Mouse (Mus musculus) CH12.LX (cell line): ENCODE data around the gene Tmem110. TPM values are rescaled to one million over a fixed set of nuclear protein-coding genes. Genes with fewer than 3 reads are reported as not detected.

Source experiments
- DNase-seq: peaks from one replicate; pipeline ENCODE4 v3.0.0-alpha.2; 2013; ENCODE audit errors: extremely low read depth
- H3K27ac ChIP-seq: 2 replicates; pipeline ENCODE4 v1.5.1; 2012; ENCODE audit warnings: low read depth, mild to moderate bottlenecking, control low read depth, moderate library complexity; ENCODE audit not compliant: insufficient read depth
- H3K27me3 ChIP-seq: replicated peaks from 2 replicates; pipeline ENCODE3; 2012; ENCODE audit warnings: inconsistent platforms
- H3K36me3 ChIP-seq, 2 experiments: replicated peaks in 1 of 2; 2 replicates each; pipeline versions ENCODE3 to v1.6.1; 2012; ENCODE audit warnings: inconsistent platforms in 1 of 2, low read length in 1 of 2, mild to moderate bottlenecking in 1 of 2, mixed read lengths in 1 of 2, moderate library complexity in 1 of 2; ENCODE audit not compliant: control insufficient read depth in 1 of 2, insufficient read depth in 1 of 2
- H3K4me1 ChIP-seq, 2 experiments: 2 replicates each; pipeline ENCODE4 v1.6.1; 2012; ENCODE audit warnings: inconsistent platforms in 1 of 2, moderate library complexity in 1 of 2; ENCODE audit not compliant: insufficient read depth in 2 of 2, control insufficient read depth in 1 of 2
- H3K4me2 ChIP-seq: 2 replicates; pipeline ENCODE4 v1.6.1; 2012; ENCODE audit warnings: low read depth, mild to moderate bottlenecking, control low read depth; ENCODE audit not compliant: poor library complexity, insufficient read depth, severe bottlenecking
- H3K4me3 ChIP-seq, 3 experiments: fragments of 150-350 bp in 1 of 3; sonication (generic) in 1 of 3; replicated peaks in 1 of 3; 2 replicates each; pipeline versions ENCODE3 to v1.5.1; 2011 to 2012; ENCODE audit warnings: low read depth in 2 of 3, low read length in 2 of 3, mild to moderate bottlenecking in 2 of 3, moderate library complexity in 2 of 3, control low read depth in 1 of 3, improper control_type of control experiment in 1 of 3, inconsistent platforms in 1 of 3, mixed read lengths in 1 of 3; ENCODE audit not compliant: poor library complexity in 1 of 3
- H3K79me2 ChIP-seq: replicated peaks from 2 replicates; pipeline ENCODE4 v1.6.1; 2012; ENCODE audit warnings: mild to moderate bottlenecking, moderate library complexity; ENCODE audit not compliant: control insufficient read depth, poor library complexity, insufficient read depth, severe bottlenecking; ENCODE audit errors: extremely low read depth
- H3K9ac ChIP-seq: 2 replicates; pipeline ENCODE4 v1.6.1; 2012; ENCODE audit warnings: low read depth, mild to moderate bottlenecking, control low read depth, moderate library complexity; ENCODE audit not compliant: insufficient read depth
- H3K9me3 ChIP-seq: replicated peaks from 2 replicates; pipeline ENCODE3; 2012; ENCODE audit warnings: low read length, inconsistent platforms, mixed read lengths
- BHLHE40 ChIP-seq: IDR thresholded peaks from 2 replicates; pipeline ENCODE4 v1.6.1; 2011; ENCODE audit warnings: mild to moderate bottlenecking, low read depth, low read length, improper control_type of control experiment
- CHD1 ChIP-seq: IDR thresholded peaks from 2 replicates; pipeline ENCODE4 v1.6.1; 2012; ENCODE audit warnings: low read depth, low read length, improper control_type of control experiment, inconsistent platforms
- CHD2 ChIP-seq: IDR thresholded peaks from 2 replicates; pipeline ENCODE4 v1.6.1; 2011; ENCODE audit warnings: low read length, improper control_type of control experiment
- ELF1 ChIP-seq: IDR thresholded peaks from 2 replicates; pipeline ENCODE4 v1.6.1; 2014; ENCODE audit warnings: low read depth, mild to moderate bottlenecking, inconsistent platforms, low read length, improper control_type of control experiment
- EP300 ChIP-seq: IDR thresholded peaks from 2 replicates; pipeline ENCODE4 v1.6.1; 2011; ENCODE audit warnings: low read length, improper control_type of control experiment
- ETS1 ChIP-seq: conservative IDR thresholded peaks from 2 replicates; pipeline ENCODE4 v1.6.1; 2012; ENCODE audit warnings: low read depth, mild to moderate bottlenecking, inconsistent platforms, low read length, improper control_type of control experiment, moderate library complexity
- HCFC1 ChIP-seq: IDR thresholded peaks from 2 replicates; pipeline ENCODE4 v1.6.1; 2012; ENCODE audit warnings: low read depth, mild to moderate bottlenecking, inconsistent platforms, low read length, improper control_type of control experiment
- IRF4 ChIP-seq: IDR thresholded peaks from 2 replicates; pipeline ENCODE4 v1.6.1; 2014; ENCODE audit warnings: low read depth, mild to moderate bottlenecking, inconsistent platforms, low read length, improper control_type of control experiment
- MAX ChIP-seq: IDR thresholded peaks from 2 replicates; pipeline ENCODE4 v1.6.1; 2011; ENCODE audit warnings: low read length, improper control_type of control experiment
- MXI1 ChIP-seq: IDR thresholded peaks from 2 replicates; pipeline ENCODE4 v1.6.1; 2011; ENCODE audit warnings: mild to moderate bottlenecking, low read depth, low read length, improper control_type of control experiment
- MYC ChIP-seq: IDR thresholded peaks from 2 replicates; pipeline ENCODE4 v1.6.1; 2011; ENCODE audit warnings: low read depth, mild to moderate bottlenecking, improper control_type of control experiment, low read length
- NRF1 ChIP-seq: IDR thresholded peaks from 2 replicates; pipeline ENCODE4 v1.6.1; 2014; ENCODE audit warnings: low read depth, mild to moderate bottlenecking, inconsistent platforms, low read length, improper control_type of control experiment, moderate library complexity
- PAX5 ChIP-seq: IDR thresholded peaks from 2 replicates; pipeline ENCODE4 v1.6.1; 2012; ENCODE audit warnings: low read length, inconsistent platforms, mixed read lengths
- POLR2A ChIP-seq: IDR thresholded peaks from 2 replicates; pipeline ENCODE4 v1.6.1; 2011; ENCODE audit warnings: low read depth, mild to moderate bottlenecking, improper control_type of control experiment, low read length
- RAD21 ChIP-seq: IDR thresholded peaks from 2 replicates; pipeline ENCODE4 v1.6.1; 2011; ENCODE audit warnings: low read depth, mild to moderate bottlenecking, low read length, improper control_type of control experiment, moderate library complexity
- RCOR1 ChIP-seq: conservative IDR thresholded peaks from 2 replicates; pipeline ENCODE4 v1.6.1; 2012; ENCODE audit warnings: low read depth, mild to moderate bottlenecking, inconsistent platforms, low read length, improper control_type of control experiment
- UBTF ChIP-seq: IDR thresholded peaks from 2 replicates; pipeline ENCODE4 v1.6.1; 2012; ENCODE audit warnings: low read depth, mild to moderate bottlenecking, inconsistent platforms, low read length, improper control_type of control experiment, moderate library complexity
- ZC3H11A ChIP-seq: IDR thresholded peaks from 2 replicates; pipeline ENCODE4 v1.6.1; 2012; ENCODE audit warnings: low read depth, mild to moderate bottlenecking, inconsistent platforms, low read length, improper control_type of control experiment
- ZKSCAN1 ChIP-seq: IDR thresholded peaks from 2 replicates; pipeline ENCODE4 v1.6.1; 2012; ENCODE audit warnings: low read depth, inconsistent platforms, low read length, improper control_type of control experiment, borderline replicate concordance
- ZMIZ1 ChIP-seq: IDR thresholded peaks from 2 replicates; pipeline ENCODE4 v1.6.1; 2012; ENCODE audit warnings: low read depth, mild to moderate bottlenecking, inconsistent platforms, low read length, improper control_type of control experiment
- dilution Hi-C: fragments of 300-500 bp; cut with MboI; formaldehyde crosslinking; loops from 2 replicates; pipeline ENCODE4 v1.14.3; 2020; ENCODE audit warnings: low sequenced_read_pairs; ENCODE audit not compliant: extremely low pct_unique_long_range_greater_than_20kb, extremely low pct_ligation_motif_present
- in situ Hi-C: fragments of 300-500 bp; cut with MboI; formaldehyde crosslinking; loops from 3 replicates; pipeline ENCODE4 v1.14.3; 2019; ENCODE audit warnings: low sequenced_read_pairs, low pct_ligation_motif_present, low pct_unique_long_range_greater_than_20kb, mixed read lengths
- polyA plus RNA-seq: library from polyadenylated mRNA; unstranded; fragments of >175 nt; gene quantifications from 2 replicates; pipeline ENCODE4 v1.2.1, GENCODE M21; 2012; ENCODE audit warnings: low read depth; ENCODE audit not compliant: insufficient read length
- total RNA-seq, 2 experiments: library from RNA; depleted of rRNA; stranded (reverse); fragments of 300-350 nt in 1 of 2; fragments of >200 nt in 1 of 2; gene quantifications; 2 replicates each; pipeline ENCODE4 v1.2.3; 2012 to 2014

Tmem110 gene
- total and polyA plus RNA-seq, 3 experiments = 10.3 to 26.2 (median 19.4) TPM

GRCm38 (mm10) chr14:30885298-30885697 is 59.9 kb downstream of the Tmem110 start:
- DNase-seq = no peak
- H3K27ac ChIP-seq = no peak overlapping the region
- H3K79me2 ChIP-seq = no peaks in the 10 kb centered on the region
- TF ChIP-seq ZC3H11A = no peak
- TF ChIP-seq RAD21 = no peak
- no peak for TF ChIP-seq CHD2
- no peak for TF ChIP-seq RCOR1
- no peak for TF ChIP-seq ZMIZ1
- no peak for TF ChIP-seq HCFC1
- no peak for TF ChIP-seq UBTF
- TF ChIP-seq POLR2A = no peak
- no peak for TF ChIP-seq ZKSCAN1
- no peak for TF ChIP-seq ETS1
- TF ChIP-seq MYC = no peak
- TF ChIP-seq EP300 = no peak
- no peak for TF ChIP-seq MXI1
- TF ChIP-seq ELF1 = no peak
- no peak for TF ChIP-seq BHLHE40
- TF ChIP-seq IRF4 = no peak
- no peak for TF ChIP-seq MAX
- no peak for TF ChIP-seq CHD1
- TF ChIP-seq PAX5 = no peak
- TF ChIP-seq NRF1 = no peak
- H3K27me3 ChIP-seq = peaks cover 20% of the 10 kb centered on the region
- peaks cover 4 to 7% of the 10 kb centered on the region in 2 experiments; a peak in 2 of 4 replicates for H3K4me1 ChIP-seq
- no peak overlapping the region for H3K4me3 ChIP-seq
- H3K4me2 ChIP-seq = no peak overlapping the region
- in situ Hi-C loops = no loop called here
- dilution Hi-C loops = no loop called here
- H3K9me3 ChIP-seq = no peaks in the 10 kb centered on the region
- H3K36me3 ChIP-seq = peaks cover 0 to 14% of the 10 kb centered on the region in 2 experiments
- no peak overlapping the region for H3K9ac ChIP-seq

- in situ Hi-C loops (no loop called here), dilution Hi-C loops (no loop called here)
- no peak within 1 kb of the TSS for H3K27ac ChIP-seq
- H3K27me3 ChIP-seq = peaks cover 26% of the 10 kb centered on the region
- no peaks in the 10 kb centered on the region for H3K79me2 ChIP-seq
- peaks cover 0 to 8% of the 10 kb centered on the region in 2 experiments for H3K36me3 ChIP-seq
- TF ChIP-seq ZC3H11A (no peak), EP300 (no peak)
- no peak within 1 kb of the TSS for H3K4me3 ChIP-seq
- peaks cover 4 to 7% of the 10 kb centered on the region in 2 experiments; a peak in 2 of 4 replicates for H3K4me1 ChIP-seq
- H3K9ac ChIP-seq = no peak within 1 kb of the TSS
- no peaks in the 10 kb centered on the region for H3K9me3 ChIP-seq
- DNase-seq = no peak
- H3K4me2 ChIP-seq = no peak within 1 kb of the TSS
Measured at GRCm38 (mm10) chr14:30886204-30886603, 60.8 kb downstream of the Tmem110 start, which contains the start of gene Itih4. Itih4 (plus strand) TSS chr14:30886476.
